32 mouse cellular contexts compared by ENCODE assay signal in genomic region chr10:62258298-62258697, GRCm38 (mm10). TPM values are rescaled to one million over a fixed set of nuclear protein-coding genes. Genes with fewer than 3 reads are reported as not detected.
"Had no signal": no experiment of that assay in that cellular context is flagged by ENCODE, and none has a peak within 500 bp of the region (broad histone marks: within the 10 kb centered on the region; RNA-seq: fewer than 3 reads in every experiment).

No protein-coding gene starts in this region.

- H3K4me2 ChIP-seq: heart, embryonic 12.5 days; hindbrain, embryonic 12.5 days; hindbrain, embryonic 14.5 days; limb, embryonic 13.5 days; limb, embryonic 15.5 days; liver, embryonic 12.5 days had no signal

- H3K36me3 ChIP-seq: heart, embryonic 10.5 days; heart, embryonic 12.5 days; hindbrain, embryonic 10.5 days; hindbrain, embryonic 12.5 days; limb, embryonic 13.5 days; limb, embryonic 15.5 days; liver, embryonic 12.5 days had no signal

- H3K4me3 ChIP-seq: gastrocnemius, adult 2 months; heart, embryonic 10.5 days; heart, embryonic 12.5 days; hindbrain, embryonic 10.5 days; hindbrain, embryonic 12.5 days; layer of hippocampus, adult 2 months; limb, embryonic 13.5 days; limb, embryonic 15.5 days; liver, embryonic 12.5 days had no signal

- H3K4me1 ChIP-seq: hindbrain, embryonic 12.5 days; limb, embryonic 13.5 days had no signal

- H3K9me3 ChIP-seq: heart, embryonic 10.5 days; hindbrain, embryonic 10.5 days; hindbrain, embryonic 12.5 days; limb, embryonic 13.5 days; limb, embryonic 15.5 days; liver, embryonic 12.5 days had no signal

- H3K27ac ChIP-seq: gastrocnemius, adult 2 months; heart, embryonic 10.5 days; hindbrain, embryonic 10.5 days; hindbrain, embryonic 12.5 days; hindbrain, embryonic 14.5 days; layer of hippocampus, adult 2 months; limb, embryonic 13.5 days; limb, embryonic 15.5 days; liver, embryonic 12.5 days had no signal

- H3K27me3 ChIP-seq: heart, embryonic 12.5 days; hindbrain, embryonic 12.5 days had no signal

- H3K9ac ChIP-seq: heart, embryonic 12.5 days; hindbrain, embryonic 12.5 days; hindbrain, embryonic 14.5 days; limb, embryonic 13.5 days; limb, embryonic 15.5 days; liver, embryonic 12.5 days had no signal

- DNase-seq: gastrocnemius, adult 2 months; gastrocnemius, postnatal 10 days; gastrocnemius, postnatal 25 days; heart, adult 18-20 months; heart, postnatal 10 days; heart, postnatal 4 days; kidney, adult 18-20 months; kidney, adult 8-10 months; kidney, postnatal 10 days; kidney, postnatal 25 days; kidney, postnatal 4 days; left cerebral cortex, postnatal 4 days had no signal

- ATAC-seq: hindbrain, embryonic 16.5 days; inflammation-experienced regulatory T-cells, adult 6 months; intestine, embryonic 16.5 days; liver, embryonic 12.5 days had no signal

RNA-seq across cellular contexts. Expression of gene Tacr2, which starts 6.1 kb away (rescaled TPM):
- total RNA-seq: gastrocnemius, adult 2 months; gastrocnemius, postnatal 10 days; gastrocnemius, postnatal 25 days; gastrocnemius, postnatal 4 days; granulocyte monocyte progenitor cell, adult 5-6 weeks; heart, adult 18-20 months; heart, adult 8-10 months; heart, postnatal 10 days; heart, postnatal 25 days; heart, postnatal 4 days; layer of hippocampus, adult 2 months; left cerebral cortex, postnatal 4 days; liver, adult 2 months had no signal
- polyA plus RNA-seq: heart, embryonic 10.5 days; heart, embryonic 12.5 days; heart, embryonic 14.5 days; hindbrain, embryonic 10.5 days; hindbrain, embryonic 12.5 days; hindbrain, embryonic 16.5 days; inflammation-experienced regulatory T-cells, adult 6 months; kidney, embryonic 14.5 days; limb, embryonic 11.5 days; limb, embryonic 13.5 days; limb, embryonic 15.5 days; liver, adult 2 months; liver, embryonic 12.5 days had no signal

RNA-seq across cellular contexts. Expression of gene Tspan15, which starts 27.2 kb away (rescaled TPM):
- total RNA-seq: granulocyte monocyte progenitor cell, adult 5-6 weeks had no signal
- polyA plus RNA-seq: inflammation-experienced regulatory T-cells, adult 6 months had no signal
